Mouse (Mus musculus) cerebellum, adult (tissue): ENCODE measurements around the gene Garem2.
A peak's percentile ranks its signal among the peaks of the same experiment; 100 is the strongest.

Experiments used
- ATAC-seq: cut with Nextera tagmentation; 2 replicates; pipeline ENCODE4 v1.9.2; 2017; ENCODE audit warnings: mild to moderate bottlenecking, moderate library complexity, mixed read lengths; ENCODE audit not compliant: insufficient number of reproducible peaks, low FRiP score, low TSS enrichment

Garem2 gene

GRCm38 (mm10) chr5:30148133-30148920 is 43.4 kb downstream of the Garem2 start:
- ATAC-seq = no peak

GRCm38 (mm10) chr5:30152007-30152406 is 47.0 kb downstream of the Garem2 start:
- no peak for ATAC-seq

- ATAC-seq = no peak
Observed at GRCm38 (mm10) chr5:30152413-30152812, 47.5 kb downstream of the Garem2 start.

GRCm38 (mm10) chr5:30153222-30153621 is 48.3 kb downstream of the Garem2 start:
- no peak for ATAC-seq

- ATAC-seq = no peak
Observed at GRCm38 (mm10) chr5:30154013-30154412, 49.1 kb downstream of the Garem2 start.

- peak; percentile 91 for ATAC-seq
Observed at GRCm38 (mm10) chr5:30154474-30155394, 49.8 kb downstream of the Garem2 start, which contains the start of the genes Hadha and Hadhb. TSS of gene Hadha (minus strand) at chr5:30155162. TSS of gene Hadhb (plus strand) at chr5:30155248.

GRCm38 (mm10) chr5:30155395-30155792 is 50.4 kb downstream of the Garem2 start:
- ATAC-seq = no peak; the same call in 1 of the 2 replicates

DNA sequence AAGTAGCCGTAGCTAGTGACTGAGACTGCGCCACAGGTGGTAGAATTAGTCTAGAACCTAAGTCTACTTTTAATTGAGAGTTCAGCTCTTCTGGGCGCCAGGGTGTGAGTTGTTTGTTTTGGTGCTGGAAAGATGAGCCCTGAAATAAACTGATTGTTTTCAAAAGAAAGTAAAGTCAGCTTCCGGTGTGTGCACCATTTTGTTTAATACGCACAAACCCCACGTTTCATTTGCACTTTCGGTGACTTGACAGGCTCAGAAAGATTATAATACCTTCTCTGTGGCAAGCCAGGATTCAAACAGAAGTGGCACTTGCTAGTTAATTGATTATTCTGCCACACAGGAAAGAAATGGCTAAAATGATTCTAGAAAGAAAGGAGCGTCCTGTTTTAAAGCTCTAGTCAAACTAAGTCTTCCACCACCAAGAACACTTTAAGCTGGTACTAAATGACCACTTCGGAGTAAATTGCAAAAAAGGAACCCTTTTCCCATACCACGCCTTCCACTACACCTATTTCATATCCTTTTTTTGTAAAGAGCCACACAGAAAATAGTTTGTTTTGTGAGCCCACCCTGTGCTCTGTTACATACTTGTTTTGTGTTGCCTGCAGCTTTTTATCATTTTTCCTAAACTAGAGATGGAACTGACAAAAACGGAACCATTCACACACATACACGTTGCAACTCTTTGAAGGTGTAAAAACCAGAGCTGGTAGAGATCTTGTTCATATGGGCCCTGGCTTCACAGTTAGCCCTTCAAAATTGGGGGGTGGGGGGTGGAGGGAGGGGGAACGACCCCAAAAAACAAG is 51.1 kb downstream of the Garem2 start:
- ATAC-seq = no peak

DNA sequence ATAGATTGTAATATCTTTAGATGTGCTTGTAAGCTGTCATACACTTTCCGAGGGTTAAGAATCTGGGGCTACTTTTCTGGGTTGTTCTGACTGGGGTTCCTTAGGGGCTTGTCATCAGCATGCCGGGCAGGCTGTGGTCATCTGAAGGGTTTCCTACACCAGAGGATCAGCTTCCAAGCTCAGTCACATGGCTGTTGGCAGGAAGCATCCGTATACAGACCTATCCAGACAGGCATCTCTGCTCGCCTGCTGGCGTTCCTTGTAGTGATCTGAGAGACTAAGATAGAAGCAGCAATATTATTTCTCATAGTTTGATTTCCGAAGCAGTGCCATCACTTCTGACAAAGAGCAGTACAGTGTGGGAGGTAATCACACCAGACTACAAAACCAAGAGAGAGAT is 54.6 kb downstream of the Garem2 start:
- ATAC-seq = 0 out of 2 replicates have a peak, but pooled peaks have one; percentile 33

DNA sequence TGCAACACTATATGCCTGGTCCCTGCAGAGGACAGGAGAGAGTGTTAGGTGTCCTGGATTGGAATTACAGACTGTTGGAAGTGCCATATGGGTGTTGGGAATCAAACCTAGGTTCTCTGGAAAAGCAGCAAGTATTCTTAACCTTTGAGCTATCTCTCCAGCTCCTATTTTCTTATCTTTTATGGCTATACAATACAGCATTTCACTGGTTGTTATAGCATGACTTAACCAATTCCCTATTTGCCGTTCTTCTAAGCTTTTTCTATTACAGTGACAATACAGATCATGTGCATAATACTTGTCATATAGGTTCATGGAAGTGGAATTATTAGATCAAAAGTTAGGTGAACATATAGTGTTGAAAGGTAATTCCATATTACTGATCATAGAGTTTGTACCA is 56.9 kb downstream of the Garem2 start:
- no peak for ATAC-seq

DNA sequence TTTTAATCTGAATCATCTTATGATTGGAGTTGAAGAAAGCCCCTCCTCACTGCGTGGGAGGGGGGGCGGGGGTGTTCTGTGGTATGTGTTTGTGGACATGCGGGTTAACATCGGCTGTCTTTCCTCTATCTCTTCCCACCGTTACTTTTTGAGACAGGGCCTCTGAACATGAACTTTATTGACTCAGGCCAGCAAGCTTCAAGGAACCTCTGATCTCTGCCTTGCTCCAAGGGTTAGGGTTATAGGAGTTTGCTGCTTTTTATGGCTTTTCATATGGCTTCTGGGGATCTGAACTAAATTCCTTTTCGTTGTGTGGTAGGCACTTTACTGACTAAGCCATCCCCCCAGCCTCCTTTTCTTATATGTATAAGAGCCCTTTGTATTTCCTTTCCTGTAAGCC is 57.4 kb downstream of the Garem2 start:
- no peak for ATAC-seq

GRCm38 (mm10) chr5:30165234-30165946 is 60.4 kb downstream of the Garem2 start:
- ATAC-seq = no peak
